Mouse (Mus musculus) hindbrain, postnatal 0 days (tissue): ENCODE results near the gene Irak4. TPM values are rescaled to one million over a fixed set of nuclear protein-coding genes. Genes with fewer than 3 reads are reported as not detected.

ENCODE experiments used
- ATAC-seq: fragments of 200-750 bp; cut with Nextera tagmentation; 2 replicates; pipeline ENCODE4 v1.8.0; 2017; ENCODE audit warnings: mild to moderate bottlenecking, moderate TSS enrichment, moderate library complexity
- DNase-seq: peaks from one replicate; pipeline ENCODE4 v3.0.0-alpha.2; 2015; ENCODE audit warnings: low spot score
- H3K27ac ChIP-seq: fragments of 300-500 bp; sonication (generic); 2 replicates; pipeline ENCODE4 v1.5.1; 2014; ENCODE audit warnings: mild to moderate bottlenecking
- H3K27me3 ChIP-seq: fragments of 300-500 bp; sonication (generic); 2 replicates; pipeline ENCODE4 v1.6.1; 2014; ENCODE audit warnings: low read length, mixed read lengths; ENCODE audit not compliant: insufficient read depth
- H3K36me3 ChIP-seq: fragments of 300-500 bp; sonication (generic); 2 replicates; pipeline ENCODE4 v1.6.1; 2014; ENCODE audit warnings: low read length, mixed read lengths; ENCODE audit not compliant: insufficient read depth
- H3K4me1 ChIP-seq: fragments of 300-500 bp; sonication (generic); 2 replicates; pipeline ENCODE4 v1.6.1; 2014; ENCODE audit warnings: antibody characterized with exemption, low read length, mixed read lengths; ENCODE audit not compliant: insufficient read depth
- H3K4me2 ChIP-seq: fragments of 300-500 bp; sonication (generic); 2 replicates; pipeline ENCODE4 v1.6.1; 2014; ENCODE audit warnings: low read depth, mild to moderate bottlenecking, low read length, moderate library complexity, mixed read lengths
- H3K4me3 ChIP-seq: fragments of 300-500 bp; sonication (generic); 2 replicates; pipeline ENCODE4 v1.5.1; 2014; ENCODE audit warnings: low read length
- H3K9ac ChIP-seq: fragments of 300-500 bp; sonication (generic); replicated peaks from 2 replicates; pipeline ENCODE4 v1.6.1; 2014; ENCODE audit warnings: mild to moderate bottlenecking, low read length, moderate library complexity, mixed read lengths
- H3K9me3 ChIP-seq: fragments of 300-500 bp; sonication (generic); 2 replicates; pipeline ENCODE4 v1.6.1; 2016; ENCODE audit warnings: low read length, mixed read lengths
- CTCF ChIP-seq: IDR thresholded peaks from 2 replicates; pipeline ENCODE4 v1.5.1; 2016; ENCODE audit warnings: antibody characterized with exemption, control low read depth, low read depth
- WGBS: fragments of 180-500 bp; shearing (Covaris S2); extraction: QIAGEN DNeasy Blood & Tissue Kit; methylation state at CpG from one replicate; pipeline ENCODE4 v1.1.7; 2014; 5-methylcytosine and 5-hydroxymethylcytosine counted together
- polyA plus RNA-seq: library from polyadenylated mRNA; unstranded; fragments of >200 nt; fragmentation: Nextera tagmentation; extraction: Ambion mirVana; gene quantifications from 2 replicates; pipeline ENCODE4 v1.2.1, GENCODE M21; 2015
- total RNA-seq: library from RNA; depleted of rRNA; stranded (reverse); fragments of >200 nt; gene quantifications from 2 replicates; pipeline ENCODE4 v1.2.3, GENCODE M21; 2014

Irak4 gene
- total and polyA plus RNA-seq, 2 experiments from 2014 or later: 0.52 to 2.1 TPM

GRCm38 (mm10) chr15:94535521-94535920 is 7.9 kb upstream of the Irak4 start:
- DNase-seq (no peak), ATAC-seq (no peak)
- Histone ChIP-seq H3K27ac (no peak overlapping the region), H3K27me3 (no peaks in the 10 kb centered on the region), H3K36me3 (no peaks in the 10 kb centered on the region), H3K4me3 (no peak overlapping the region), H3K4me2 (no peak overlapping the region), H3K9me3 (no peaks in the 10 kb centered on the region), H3K4me1 (no peaks in the 10 kb centered on the region), H3K9ac (no peak overlapping the region)
- TF ChIP-seq CTCF: no peak
- WGBS: 92% methylated on average over 7 of the region's 7 CpGs

GRCm38 (mm10) chr15:94539296-94539695 is 4.1 kb upstream of the Irak4 start:
- Histone ChIP-seq H3K4me1 (no peaks in the 10 kb centered on the region), H3K27ac (no peak overlapping the region), H3K36me3 (no peaks in the 10 kb centered on the region), H3K4me3 (no peak overlapping the region), H3K9me3 (no peaks in the 10 kb centered on the region), H3K9ac (no peak overlapping the region), H3K4me2 (no peak overlapping the region), H3K27me3 (no peaks in the 10 kb centered on the region)
- TF ChIP-seq CTCF: no peak
- no peak for DNase-seq
- WGBS: 95% methylated on average over 3 of the region's 3 CpGs
- ATAC-seq: no peak

GRCm38 (mm10) chr15:94542567-94543408 is 655 bp upstream of the Irak4 start:
- no peaks in the 10 kb centered on the region for H3K27me3 ChIP-seq
- DNase-seq (no peak), ATAC-seq (peak; percentile 94)
- H3K4me3 ChIP-seq: peak overlapping the region; percentile 86
- no peaks in the 10 kb centered on the region for H3K9me3 ChIP-seq
- no peaks in the 10 kb centered on the region for H3K36me3 ChIP-seq
- 5% methylated on average over 21 of the region's 22 CpGs for WGBS
- H3K4me1 ChIP-seq: no peaks in the 10 kb centered on the region
- peak overlapping the region; percentile 80 for H3K4me2 ChIP-seq
- H3K27ac ChIP-seq: peak overlapping the region; percentile 74
- TF ChIP-seq CTCF: no peak
- H3K9ac ChIP-seq: peak overlapping the region; percentile 63

GRCm38 (mm10) chr15:94544052-94544636 is 701 bp downstream of the Irak4 start:
- H3K4me1 ChIP-seq: no peaks in the 10 kb centered on the region
- peak overlapping the region; percentile 63 for H3K9ac ChIP-seq
- H3K27me3 ChIP-seq: no peaks in the 10 kb centered on the region
- WGBS: 37% methylated on average over 9 of the region's 9 CpGs
- ATAC-seq (no peak), DNase-seq (no peak)
- no peaks in the 10 kb centered on the region for H3K36me3 ChIP-seq
- TF ChIP-seq CTCF: 0 out of 2 replicates have a peak, but pooled peaks have one; percentile 25
- peak overlapping the region; percentile 74 for H3K27ac ChIP-seq
- H3K4me2 ChIP-seq: peak overlapping the region; percentile 80
- peak overlapping the region; percentile 86 for H3K4me3 ChIP-seq
- no peaks in the 10 kb centered on the region for H3K9me3 ChIP-seq

DNA sequence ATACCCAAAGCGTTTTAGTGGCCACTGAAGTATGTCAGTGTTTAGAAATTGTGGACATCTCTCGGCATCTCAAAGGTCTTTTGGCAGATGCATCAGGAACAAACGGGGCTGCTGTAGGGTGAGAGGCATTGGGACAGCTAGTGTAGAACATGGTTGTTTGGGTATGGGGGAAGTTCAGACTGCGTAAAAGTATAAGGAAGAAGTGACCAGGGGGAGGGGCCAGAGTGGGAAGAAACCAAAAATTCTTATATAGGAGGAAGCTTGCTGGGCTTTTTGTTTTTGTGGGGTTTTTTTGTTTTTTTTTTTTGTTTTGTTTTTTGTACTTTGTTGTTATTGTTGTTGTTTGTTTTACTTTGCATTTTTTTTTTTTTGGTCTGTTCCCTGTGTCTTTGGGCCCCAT is 1.4 kb downstream of the Irak4 start:
- H3K4me1 ChIP-seq: no peaks in the 10 kb centered on the region
- 90% methylated on average over 4 of the region's 4 CpGs for WGBS

GRCm38 (mm10) chr15:94553536-94553935 is 10.1 kb downstream of the Irak4 start:
- H3K9me3 ChIP-seq: no peaks in the 10 kb centered on the region
- 94% methylated on average over 9 of the region's 9 CpGs for WGBS
- H3K27me3 ChIP-seq: no peaks in the 10 kb centered on the region
- DNase-seq: no peak
- H3K4me3 ChIP-seq: no peak overlapping the region
- H3K4me2 ChIP-seq: no peak overlapping the region
- TF ChIP-seq CTCF: no peak
- H3K27ac ChIP-seq: no peak overlapping the region
- H3K36me3 ChIP-seq: no peaks in the 10 kb centered on the region
- H3K4me1 ChIP-seq: no peaks in the 10 kb centered on the region
- ATAC-seq: no peak
- no peak overlapping the region for H3K9ac ChIP-seq

More for the DNA sequence above, 1.4 kb downstream of the Irak4 start:
- no peak overlapping the region for H3K4me3 ChIP-seq
- no peak for TF ChIP-seq CTCF
- H3K9me3 ChIP-seq: no peaks in the 10 kb centered on the region
- no peak for DNase-seq
- H3K27ac ChIP-seq: no peak overlapping the region
- no peak overlapping the region for H3K4me2 ChIP-seq
- no peaks in the 10 kb centered on the region for H3K27me3 ChIP-seq
- no peak overlapping the region for H3K9ac ChIP-seq
- H3K36me3 ChIP-seq: no peaks in the 10 kb centered on the region
- ATAC-seq: no peak

DNA sequence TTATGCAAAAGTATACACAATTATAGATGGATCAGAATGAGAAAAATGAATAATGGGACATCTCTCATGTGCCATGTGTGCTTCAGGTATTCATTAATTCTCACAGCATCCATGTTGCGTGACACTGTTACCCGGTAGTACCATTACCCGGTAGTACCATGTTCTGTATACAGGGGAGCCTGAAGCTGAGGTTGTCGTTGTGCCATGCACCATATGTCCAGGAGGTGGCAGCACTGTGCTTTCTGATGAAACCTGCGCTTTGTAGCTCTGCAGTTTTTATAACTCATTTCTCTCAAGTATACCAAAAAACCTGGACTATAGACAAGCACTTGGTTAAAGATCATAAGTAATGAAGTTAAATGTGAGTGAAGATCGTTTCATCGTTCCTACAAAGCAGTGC is 14.0 kb downstream of the Irak4 start:
- no peaks in the 10 kb centered on the region for H3K9me3 ChIP-seq
- ATAC-seq: peak; percentile 80
- H3K27me3 ChIP-seq: no peaks in the 10 kb centered on the region
- H3K4me2 ChIP-seq: no peak overlapping the region
- H3K4me1 ChIP-seq: no peaks in the 10 kb centered on the region
- TF ChIP-seq CTCF: peak; percentile 99
- 18% methylated on average over 7 of the region's 7 CpGs for WGBS
- no peak overlapping the region for H3K4me3 ChIP-seq
- H3K9ac ChIP-seq: no peak overlapping the region
- peak; percentile 95 for DNase-seq
- no peaks in the 10 kb centered on the region for H3K36me3 ChIP-seq
- no peak overlapping the region for H3K27ac ChIP-seq
